Mouse (Mus musculus) lung, embryonic 16.5 days (tissue): ENCODE measurements around the gene Arhgap1. TPM values are rescaled to one million over a fixed set of nuclear protein-coding genes. Genes with fewer than 3 reads are reported as not detected.

Experiments used
- ATAC-seq: fragments of 200-750 bp; cut with Nextera tagmentation; 2 replicates; pipeline ENCODE4 v1.8.0; 2017; ENCODE audit warnings: low read depth, mild to moderate bottlenecking, moderate library complexity
- H3K27ac ChIP-seq: fragments of 300-500 bp; sonication (generic); 2 replicates; pipeline ENCODE4 v1.5.1; 2014; ENCODE audit warnings: mild to moderate bottlenecking, control low read depth, low read length
- H3K27me3 ChIP-seq: fragments of 300-500 bp; sonication (generic); 2 replicates; pipeline ENCODE4 v1.6.1; 2014; ENCODE audit warnings: low read depth, low read length, mixed read lengths; ENCODE audit not compliant: control insufficient read depth, insufficient read depth
- H3K36me3 ChIP-seq: fragments of 300-500 bp; sonication (generic); 2 replicates; pipeline ENCODE4 v1.6.1; 2014; ENCODE audit warnings: low read length; ENCODE audit not compliant: control insufficient read depth, insufficient read depth
- H3K4me1 ChIP-seq: fragments of 300-500 bp; sonication (generic); replicated peaks from 2 replicates; pipeline ENCODE4 v1.6.1; 2014; ENCODE audit warnings: low read length, mixed read lengths; ENCODE audit not compliant: control insufficient read depth, insufficient read depth
- H3K4me2 ChIP-seq: fragments of 300-500 bp; sonication (generic); 2 replicates; pipeline ENCODE4 v1.6.1; 2014; ENCODE audit warnings: low read depth, low read length, control low read depth
- H3K4me3 ChIP-seq: fragments of 300-500 bp; sonication (generic); 2 replicates; pipeline ENCODE4 v1.5.1; 2014; ENCODE audit warnings: mild to moderate bottlenecking, low read length, control low read depth
- H3K9ac ChIP-seq: fragments of 300-500 bp; sonication (generic); 2 replicates; pipeline ENCODE4 v1.6.1; 2014; ENCODE audit warnings: low read length, control low read depth
- H3K9me3 ChIP-seq: fragments of 300-500 bp; sonication (generic); 2 replicates; pipeline ENCODE4 v1.6.1; 2016; ENCODE audit warnings: low read length; ENCODE audit not compliant: control insufficient read depth
- WGBS: fragments of 180-500 bp; shearing (Covaris S2); extraction: QIAGEN DNeasy Blood & Tissue Kit; methylation state at CpG from one replicate; pipeline ENCODE4 v1.1.7; 2014; 5-methylcytosine and 5-hydroxymethylcytosine counted together
- polyA plus RNA-seq: library from polyadenylated mRNA; unstranded; fragments of >200 nt; fragmentation: Nextera tagmentation; extraction: Ambion mirVana; gene quantifications from 2 replicates; pipeline ENCODE4 v1.2.1, GENCODE M21; 2015

Gene Arhgap1
- polyA plus RNA-seq, 1 experiment from 2014 or later, result 159 TPM

DNA sequence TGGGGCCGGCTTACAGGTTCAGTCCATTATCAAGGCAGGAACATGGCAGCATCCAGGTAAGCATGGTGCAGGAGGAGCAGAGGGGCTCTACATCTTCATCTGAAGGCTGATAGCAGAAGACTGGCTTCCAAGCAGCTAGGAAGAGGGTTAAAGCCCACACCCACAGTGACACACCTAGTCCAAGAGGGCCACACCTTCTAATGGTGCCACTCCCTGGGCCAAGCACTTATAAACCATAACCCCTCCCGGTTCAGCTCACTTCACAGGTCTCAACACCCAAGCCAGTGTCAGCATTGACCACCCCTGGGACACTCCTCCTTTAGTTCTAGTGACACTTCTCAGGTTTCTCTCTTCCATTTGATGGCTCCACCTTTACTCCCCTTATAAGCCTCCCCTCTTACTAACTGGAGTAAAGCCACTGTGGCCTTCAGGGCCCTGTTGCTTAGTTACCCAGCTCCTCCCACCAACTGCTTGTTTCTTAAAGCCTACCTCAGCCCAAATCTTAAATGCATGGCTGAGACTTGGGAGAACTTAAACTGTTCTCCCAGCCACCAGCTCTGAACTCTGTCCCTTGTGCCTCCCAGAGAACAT is 6.7 kb upstream of the Arhgap1 start:
- Histone ChIP-seq H3K27me3 (no peaks in the 10 kb centered on the region), H3K4me2 (no peak overlapping the region), H3K4me1 (no peaks in the 10 kb centered on the region), H3K9ac (no peak overlapping the region), H3K27ac (no peak overlapping the region), H3K9me3 (no peaks in the 10 kb centered on the region), H3K4me3 (no peak overlapping the region), H3K36me3 (peaks cover 37% of the 10 kb centered on the region)
- no peak for ATAC-seq
- WGBS, result 85% methylated on average over 2 of the region's 2 CpGs

DNA sequence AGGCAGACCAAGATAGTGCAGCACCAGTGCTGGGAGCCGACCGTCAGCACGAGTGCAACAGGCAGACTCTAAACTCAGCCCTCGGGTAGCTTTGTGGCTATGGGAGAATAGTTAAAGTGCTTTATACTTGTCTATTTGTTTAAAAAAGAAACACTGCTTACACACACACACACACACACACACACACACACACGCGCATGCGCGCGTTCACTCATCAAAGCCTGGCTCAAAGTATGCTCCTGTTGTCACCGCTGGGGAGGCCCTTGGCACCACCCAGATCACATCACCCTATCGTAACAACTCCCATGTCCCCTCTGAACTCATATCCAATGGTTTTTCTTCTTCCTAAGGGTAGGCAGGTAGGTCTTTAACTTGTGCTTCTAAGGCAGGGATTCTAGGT is 5.6 kb upstream of the Arhgap1 start:
- Histone ChIP-seq H3K9me3 (no peaks in the 10 kb centered on the region), H3K4me2 (no peak overlapping the region), H3K27me3 (no peaks in the 10 kb centered on the region), H3K27ac (no peak overlapping the region), H3K4me3 (no peak overlapping the region), H3K4me1 (0 out of 2 replicates have a peak, but pooled peaks cover 5% of the 10 kb centered on the region), H3K36me3 (peaks cover 37% of the 10 kb centered on the region), H3K9ac (no peak overlapping the region)
- WGBS, result 90% methylated on average over 11 of the region's 11 CpGs
- no peak for ATAC-seq

DNA sequence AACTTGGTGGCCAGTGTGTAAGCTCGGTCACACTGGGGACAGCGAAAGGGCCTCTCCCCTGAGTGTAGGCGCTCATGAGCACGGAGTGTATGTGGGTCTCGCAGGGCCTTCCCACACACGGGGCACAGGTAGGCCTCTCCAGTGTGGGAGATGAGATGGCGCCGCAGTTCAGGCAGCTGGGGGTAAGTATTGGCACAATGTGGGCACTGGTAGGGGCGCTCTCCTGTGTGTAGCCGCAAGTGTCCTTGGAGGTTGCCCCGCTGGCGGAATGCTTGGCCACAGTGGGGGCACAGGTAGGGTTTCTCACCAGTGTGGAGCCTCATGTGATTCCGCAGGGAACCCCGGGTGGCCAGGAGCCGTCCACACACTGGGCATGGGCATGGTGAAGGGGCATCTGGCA is 4.3 kb upstream of the Arhgap1 start:
- no peak for ATAC-seq
- Histone ChIP-seq H3K4me3 (no peak overlapping the region), H3K27ac (no peak overlapping the region), H3K36me3 (peaks cover 37% of the 10 kb centered on the region), H3K9ac (no peak overlapping the region), H3K27me3 (no peaks in the 10 kb centered on the region), H3K9me3 (no peaks in the 10 kb centered on the region), H3K4me2 (no peak overlapping the region), H3K4me1 (0 out of 2 replicates have a peak, but pooled peaks cover 5% of the 10 kb centered on the region)
- WGBS, result 96% methylated on average over 15 of the region's 15 CpGs

DNA sequence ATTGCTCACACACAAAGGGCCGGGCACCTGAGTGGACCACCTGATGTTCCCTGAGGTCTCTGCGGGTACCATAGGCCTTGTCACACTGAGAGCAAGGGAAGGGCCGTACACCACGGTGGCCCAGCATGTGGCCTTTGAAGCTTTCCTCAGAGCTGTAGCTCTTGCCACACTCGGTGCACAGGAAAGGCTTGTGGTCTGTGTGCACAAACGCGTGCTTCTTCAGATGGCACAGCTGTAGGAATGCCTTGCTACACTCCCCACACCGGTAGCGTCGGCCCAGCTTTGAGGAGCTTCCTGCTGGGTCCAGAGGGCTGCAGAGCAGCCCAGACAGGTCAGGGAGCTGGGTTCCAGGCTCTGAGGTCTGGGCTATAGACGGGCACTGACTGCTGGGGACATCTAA is 3.8 kb upstream of the Arhgap1 start:
- no peak for ATAC-seq
- Histone ChIP-seq H3K27me3 (no peaks in the 10 kb centered on the region), H3K27ac (no peak overlapping the region), H3K9ac (no peak overlapping the region), H3K9me3 (no peaks in the 10 kb centered on the region), H3K4me2 (no peak overlapping the region), H3K4me3 (no peak overlapping the region), H3K36me3 (peaks cover 37% of the 10 kb centered on the region), H3K4me1 (0 out of 2 replicates have a peak, but pooled peaks cover 5% of the 10 kb centered on the region)
- 93% methylated on average over 11 of the region's 11 CpGs for WGBS

DNA sequence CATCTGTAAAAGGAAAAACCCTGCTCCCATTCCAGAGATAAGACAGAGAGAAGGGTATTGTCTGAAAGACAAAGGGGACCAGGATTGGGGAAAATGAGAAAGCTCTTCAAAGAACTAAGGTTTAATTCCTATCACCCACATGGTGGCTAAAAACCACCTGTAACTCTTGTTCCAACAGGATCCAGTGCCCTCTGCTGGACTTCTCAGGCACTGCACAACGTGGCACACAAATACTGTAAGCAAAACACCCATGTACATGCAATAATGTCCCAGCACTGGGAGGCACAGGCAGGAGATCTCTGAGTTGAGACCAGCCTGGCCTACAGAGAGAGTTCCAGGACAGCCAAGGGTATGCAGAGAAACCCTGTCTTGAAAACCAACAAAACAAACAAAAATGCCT is 2.9 kb upstream of the Arhgap1 start:
- Histone ChIP-seq H3K36me3 (peaks cover 37% of the 10 kb centered on the region), H3K9me3 (no peaks in the 10 kb centered on the region)
- 31% methylated on average over 1 of the region's 1 CpGs for WGBS

DNA sequence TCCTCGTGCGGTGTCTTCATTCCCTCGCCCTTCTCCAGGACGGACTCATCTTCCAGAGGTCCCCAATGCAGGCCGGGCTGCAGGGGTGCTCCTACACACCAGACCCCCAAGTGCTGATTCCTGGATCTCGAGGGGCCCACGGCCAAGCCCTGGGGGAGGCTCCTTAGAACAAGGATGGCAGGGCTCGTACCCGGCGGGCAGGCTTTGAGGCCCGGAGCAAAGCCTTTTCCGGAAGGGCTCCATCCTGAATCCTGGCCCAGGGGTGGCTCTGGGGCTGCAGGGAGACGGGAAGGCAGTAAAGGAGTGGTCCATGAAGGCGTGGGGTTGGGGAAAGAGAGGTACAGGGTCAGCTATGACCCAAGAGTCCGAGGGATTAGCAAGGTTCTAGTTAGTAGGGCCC is 508 bp upstream of the Arhgap1 start:
- peaks cover 34% of the 10 kb centered on the region for H3K36me3 ChIP-seq

More for the DNA sequence above, 2.9 kb upstream of the Arhgap1 start:
- no peak overlapping the region for H3K4me3 ChIP-seq
- no peak overlapping the region for H3K4me2 ChIP-seq
- H3K27ac ChIP-seq, result no peak overlapping the region
- H3K4me1 ChIP-seq, result peaks cover 11% of the 10 kb centered on the region
- ATAC-seq, result no peak
- H3K27me3 ChIP-seq, result no peaks in the 10 kb centered on the region
- no peak overlapping the region for H3K9ac ChIP-seq

DNA sequence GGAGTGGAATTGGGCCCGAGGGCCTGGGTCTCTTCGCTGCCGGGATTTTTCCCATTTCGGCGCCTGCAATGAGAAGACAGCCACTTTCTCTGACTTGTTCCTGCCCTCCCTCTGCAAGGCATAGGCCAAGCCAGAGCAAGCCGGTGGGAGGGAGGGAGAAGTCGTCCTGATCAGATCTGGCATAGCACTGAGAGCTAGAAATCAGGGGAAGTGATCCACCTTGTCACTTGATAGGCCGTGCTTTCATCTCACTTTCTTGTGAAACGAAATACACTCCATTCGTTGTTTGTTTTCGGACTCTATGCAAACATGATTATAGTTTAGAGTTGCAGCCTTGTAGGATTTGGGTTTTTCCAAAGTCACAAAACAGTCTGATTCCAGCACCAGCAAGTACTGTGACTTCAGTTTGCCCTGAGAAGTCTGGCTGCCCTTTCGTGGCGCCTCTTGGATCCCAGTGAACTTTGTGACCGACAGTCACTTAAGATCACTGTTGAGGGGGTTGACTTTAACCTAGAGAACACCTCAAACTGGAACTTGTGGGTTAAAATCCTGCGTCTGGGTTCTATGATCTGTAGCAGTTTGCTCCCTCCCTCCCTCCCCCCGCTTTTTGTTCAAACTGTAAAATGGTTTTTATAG is 818 bp downstream of the Arhgap1 start:
- Histone ChIP-seq H3K4me2 (peak overlapping the region; percentile 82), H3K36me3 (peaks cover 31% of the 10 kb centered on the region), H3K9ac (peak overlapping the region; percentile 73), H3K27me3 (no peaks in the 10 kb centered on the region), H3K27ac (peak overlapping the region; percentile 76), H3K4me3 (peak overlapping the region; percentile 74), H3K9me3 (no peaks in the 10 kb centered on the region), H3K4me1 (peaks cover 27% of the 10 kb centered on the region)
- 7% methylated on average over 16 of the region's 16 CpGs for WGBS
- peak; percentile 57 for ATAC-seq

More for the DNA sequence above, 508 bp upstream of the Arhgap1 start:
- Histone ChIP-seq H3K4me3 (peak overlapping the region; percentile 74), H3K4me2 (peak overlapping the region; percentile 82), H3K27me3 (no peaks in the 10 kb centered on the region), H3K27ac (peak overlapping the region; percentile 91), H3K9ac (peak overlapping the region; percentile 86), H3K9me3 (no peaks in the 10 kb centered on the region), H3K4me1 (peaks cover 19% of the 10 kb centered on the region)
- 1% methylated on average over 15 of the region's 15 CpGs for WGBS
- peak; percentile 1; the same call in 1 of the 2 replicates for ATAC-seq

DNA sequence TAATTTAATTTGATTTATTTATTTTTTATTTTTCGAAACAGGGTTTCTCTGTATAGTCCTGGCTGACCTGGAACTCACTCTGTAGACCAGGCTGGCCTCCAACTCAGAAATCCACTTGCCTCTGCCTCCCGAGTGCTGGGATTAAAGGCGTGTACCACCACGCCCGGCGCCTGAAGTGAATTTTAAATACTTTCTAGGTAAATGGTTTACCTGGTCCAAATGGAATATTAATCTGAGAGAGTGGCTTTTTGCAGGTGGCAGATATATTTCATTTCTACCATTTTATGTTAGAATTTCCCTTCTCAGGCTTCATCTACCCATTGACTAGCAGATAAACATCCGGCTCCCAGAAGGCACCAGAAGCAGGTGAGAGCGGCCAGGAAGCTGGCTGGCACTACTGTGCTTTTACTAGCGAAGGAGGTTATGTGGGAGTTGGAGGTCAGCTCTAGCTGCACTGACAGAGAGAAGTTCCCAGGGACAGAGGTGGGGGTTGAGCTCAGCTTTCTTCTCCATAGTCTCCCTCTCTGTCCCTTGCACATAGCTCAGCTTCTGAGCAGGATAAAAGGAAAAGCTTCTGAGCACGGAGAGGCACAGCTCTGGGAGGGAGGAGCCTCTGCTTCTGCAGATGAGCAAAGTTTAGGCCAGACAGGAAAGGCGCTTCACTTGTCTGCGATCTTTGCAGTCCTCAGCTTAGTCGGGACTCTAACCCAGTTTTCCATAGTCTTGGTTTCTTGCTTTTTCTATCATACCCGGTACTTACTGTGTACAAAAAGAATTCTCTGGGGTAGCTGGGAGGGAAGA is 2.0 kb downstream of the Arhgap1 start:
- no peak overlapping the region for H3K27ac ChIP-seq
- H3K9ac ChIP-seq, result no peak overlapping the region
- peaks cover 36% of the 10 kb centered on the region for H3K4me1 ChIP-seq
- H3K36me3 ChIP-seq, result peaks cover 19% of the 10 kb centered on the region
- H3K4me2 ChIP-seq, result no peak overlapping the region
- 85% methylated on average over 14 of the region's 14 CpGs for WGBS
- no peak for ATAC-seq
- H3K27me3 ChIP-seq, result no peaks in the 10 kb centered on the region
- no peak overlapping the region for H3K4me3 ChIP-seq
- no peaks in the 10 kb centered on the region for H3K9me3 ChIP-seq

DNA sequence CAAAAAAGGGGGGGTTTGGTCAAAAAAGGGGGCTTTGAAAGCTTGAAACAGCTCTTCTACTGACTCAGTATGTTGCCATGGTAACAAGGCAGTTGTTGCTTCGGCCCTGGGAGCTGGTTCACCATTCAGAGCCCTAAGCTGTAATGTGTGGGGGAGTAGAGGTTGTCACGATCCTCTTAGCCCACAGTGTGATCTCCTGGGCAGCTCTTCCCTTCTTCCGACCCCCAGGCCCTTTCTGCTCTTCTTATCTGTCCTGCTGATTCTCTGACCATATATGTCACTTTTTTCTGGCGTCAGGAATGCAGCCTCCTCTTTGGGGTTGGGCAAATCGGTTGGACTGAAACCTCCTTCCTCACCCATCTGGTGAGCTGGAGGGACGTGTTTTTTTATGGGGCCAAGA is 3.2 kb downstream of the Arhgap1 start:
- WGBS, result 51% methylated on average over 6 of the region's 6 CpGs
- ATAC-seq, result no peak
- Histone ChIP-seq H3K4me3 (no peak overlapping the region), H3K4me2 (no peak overlapping the region), H3K27me3 (no peaks in the 10 kb centered on the region), H3K27ac (no peak overlapping the region), H3K9me3 (no peaks in the 10 kb centered on the region), H3K4me1 (peaks cover 37% of the 10 kb centered on the region), H3K9ac (no peak overlapping the region), H3K36me3 (peaks cover 18% of the 10 kb centered on the region)
